Mouse (Mus musculus) megakaryocyte, embryonic 14.5 days (primary cell): Measurements from ENCODE around the gene Gpcpd1. TPM values are rescaled to one million over a fixed set of nuclear protein-coding genes. Genes with fewer than 3 reads are reported as not detected.

Source experiments
- H3K27me3 ChIP-seq: replicated peaks from 2 replicates; pipeline ENCODE3; 2012; ENCODE audit warnings: inconsistent platforms
- H3K36me3 ChIP-seq: replicated peaks from 2 replicates; pipeline ENCODE3; 2012; ENCODE audit warnings: low read length, inconsistent platforms, mixed read lengths
- H3K4me1 ChIP-seq: 2 replicates; pipeline ENCODE4 v1.6.1; 2012; ENCODE audit warnings: inconsistent platforms
- H3K4me3 ChIP-seq: replicated peaks from 2 replicates; pipeline ENCODE3; 2012; ENCODE audit warnings: moderate library complexity, mild to moderate bottlenecking, inconsistent platforms
- H3K9me3 ChIP-seq: 2 replicates; pipeline ENCODE4 v1.6.1; 2012; ENCODE audit warnings: inconsistent platforms
- FLI1 ChIP-seq: IDR thresholded peaks from 2 replicates; pipeline ENCODE4 v1.6.1; 2012; ENCODE audit warnings: low read length, inconsistent platforms, mixed read lengths
- GATA1 ChIP-seq: IDR thresholded peaks from 3 replicates; pipeline ENCODE4 v1.6.1; 2012; ENCODE audit warnings: mixed read lengths, low read length, inconsistent platforms, borderline replicate concordance
- polyA plus RNA-seq: library from polyadenylated mRNA; stranded (reverse); fragments of >175 nt; gene quantifications from 2 replicates; pipeline ENCODE4 v1.2.3, GENCODE M21; 2012; ENCODE audit warnings: low replicate concordance; ENCODE audit not compliant: insufficient read depth

The Gpcpd1 gene
- polyA plus RNA-seq, 1 experiment: 5.3 TPM

DNA sequence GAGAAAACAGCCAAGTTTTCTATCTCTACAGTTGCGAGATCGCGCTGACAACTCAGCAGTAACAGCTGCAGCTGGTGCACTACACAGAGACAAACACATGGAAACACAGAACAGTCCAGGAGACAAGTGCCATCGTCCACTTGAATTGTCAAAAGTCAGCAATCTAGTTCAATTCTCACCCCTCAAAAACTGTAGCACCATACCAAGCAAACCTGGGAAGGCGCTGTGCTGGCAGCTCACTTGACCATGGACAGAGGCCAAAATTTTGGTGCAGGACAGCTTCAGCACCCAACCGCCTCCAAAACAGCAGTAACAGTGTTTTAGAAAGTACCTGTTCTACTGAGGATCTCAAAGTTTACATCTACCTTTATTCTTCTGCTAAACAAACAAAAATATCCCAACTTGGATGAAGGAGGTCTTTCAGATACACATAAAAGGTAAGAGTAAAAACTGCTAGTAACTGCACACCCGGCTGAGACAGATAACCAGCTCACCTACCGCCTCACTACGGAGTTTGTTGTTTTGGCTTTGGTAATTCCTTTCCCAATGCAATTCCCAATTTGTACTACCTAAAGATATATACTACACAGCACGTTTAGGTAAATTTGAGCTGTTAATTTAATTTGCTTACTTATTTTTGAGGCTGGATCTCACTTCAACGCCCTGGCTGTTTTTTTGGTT, 11.6 kb downstream of the Gpcpd1 start:
- no peaks in the 10 kb centered on the region for H3K27me3 ChIP-seq

DNA sequence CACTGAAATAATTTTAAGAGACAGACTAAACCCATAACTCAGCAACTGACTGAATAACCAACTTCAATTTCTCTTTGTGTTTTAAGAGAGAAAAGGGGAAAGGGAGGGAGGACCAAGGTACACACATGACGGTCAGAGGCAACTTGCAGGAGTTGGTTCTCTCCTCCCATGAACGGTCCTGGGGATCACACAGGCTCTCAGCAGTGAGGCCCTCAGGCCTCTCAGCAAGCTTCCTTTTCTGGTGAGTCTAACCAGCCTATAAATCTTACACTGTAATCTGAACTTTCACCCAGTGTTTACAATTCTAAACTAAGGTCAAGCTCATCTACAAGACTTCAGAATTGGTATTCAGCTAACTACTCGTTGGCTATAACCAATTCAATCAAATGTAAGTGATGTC, 12.3 kb downstream of the Gpcpd1 start:
- no peaks in the 10 kb centered on the region for H3K9me3 ChIP-seq
- H3K4me1 ChIP-seq: peaks cover 58% of the 10 kb centered on the region
- H3K36me3 ChIP-seq: peaks cover 42% of the 10 kb centered on the region
- H3K27me3 ChIP-seq: no peaks in the 10 kb centered on the region
- H3K4me3 ChIP-seq: peak overlapping the region; percentile 96
- TF ChIP-seq FLI1: no peak
- no peak for TF ChIP-seq GATA1

More for the DNA sequence above, 11.6 kb downstream of the Gpcpd1 start:
- Histone ChIP-seq H3K36me3 (peaks cover 36% of the 10 kb centered on the region), H3K9me3 (0 out of 2 replicates have a peak, but pooled peaks cover 3% of the 10 kb centered on the region), H3K4me3 (peak overlapping the region; percentile 96), H3K4me1 (peaks cover 62% of the 10 kb centered on the region)
- TF ChIP-seq FLI1: no peak
- TF ChIP-seq GATA1: no peak

DNA sequence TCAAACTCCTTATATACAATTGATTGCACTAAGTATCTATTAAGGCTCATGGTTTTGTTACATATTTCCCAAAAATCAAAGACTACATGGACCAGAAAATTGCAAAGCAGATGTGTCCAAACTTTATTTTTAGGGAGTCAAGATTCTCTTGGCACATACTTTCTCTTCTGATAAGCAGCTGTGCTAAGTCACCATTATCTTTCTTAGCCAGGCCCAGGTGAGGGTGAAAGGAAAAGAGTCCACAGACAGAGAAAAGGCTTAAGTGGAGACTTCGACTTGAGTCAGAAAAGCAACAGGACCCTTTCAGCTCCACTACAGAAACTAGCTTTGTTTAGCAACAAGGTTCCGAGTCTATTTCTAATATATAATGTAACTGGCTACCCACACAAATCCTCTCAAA, 14.2 kb downstream of the Gpcpd1 start:
- H3K9me3 ChIP-seq: no peaks in the 10 kb centered on the region
- TF ChIP-seq GATA1 (no peak), FLI1 (no peak)
- H3K4me3 ChIP-seq: peak overlapping the region; percentile 70
- peaks cover 50% of the 10 kb centered on the region for H3K4me1 ChIP-seq
- no peaks in the 10 kb centered on the region for H3K27me3 ChIP-seq
- H3K36me3 ChIP-seq: peaks cover 61% of the 10 kb centered on the region

DNA sequence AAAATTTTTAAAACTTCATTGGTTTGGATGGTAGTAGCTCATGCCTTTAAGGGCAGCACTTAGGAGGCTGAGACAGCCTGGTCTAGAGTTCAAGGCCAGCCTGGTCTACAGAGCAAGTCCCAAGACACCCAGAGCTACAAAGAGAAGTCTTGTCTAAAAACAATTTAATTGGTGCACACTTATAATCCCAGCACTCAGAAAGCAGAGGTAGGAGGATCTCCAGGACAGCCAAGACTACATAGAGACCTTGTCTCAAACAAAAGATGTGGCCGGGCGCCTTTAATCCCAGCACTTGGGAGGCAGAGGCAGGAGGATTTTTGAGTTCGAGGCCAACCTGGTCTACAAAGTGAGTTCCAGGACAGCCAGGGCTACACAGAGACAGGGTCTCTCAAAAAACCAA, 14.9 kb downstream of the Gpcpd1 start:
- TF ChIP-seq GATA1 (no peak), FLI1 (no peak)
- Histone ChIP-seq H3K4me3 (peak overlapping the region; percentile 84), H3K9me3 (no peaks in the 10 kb centered on the region), H3K4me1 (peaks cover 47% of the 10 kb centered on the region), H3K27me3 (no peaks in the 10 kb centered on the region), H3K36me3 (peaks cover 67% of the 10 kb centered on the region)

DNA sequence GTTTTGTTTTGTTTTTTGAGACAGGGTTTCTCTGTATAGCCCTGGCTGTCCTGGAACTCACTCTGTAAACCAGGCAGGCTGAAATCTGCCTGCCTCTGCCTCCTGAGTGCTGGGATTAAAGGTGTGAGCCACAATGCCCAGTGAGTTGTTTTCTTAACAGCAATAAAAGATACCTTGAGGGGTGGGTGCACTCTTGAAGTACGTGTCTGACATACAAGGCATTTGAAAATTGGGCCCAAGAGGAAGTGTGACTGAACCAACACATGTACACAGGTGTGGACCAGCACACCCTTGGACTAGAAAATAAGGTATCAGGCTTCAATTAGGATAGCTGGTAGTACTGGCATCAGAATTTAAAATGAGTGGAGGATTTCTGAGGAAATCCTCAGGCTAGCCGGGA, 16.2 kb downstream of the Gpcpd1 start:
- no peaks in the 10 kb centered on the region for H3K9me3 ChIP-seq
- H3K4me1 ChIP-seq: peaks cover 51% of the 10 kb centered on the region
- H3K36me3 ChIP-seq: peaks cover 80% of the 10 kb centered on the region

DNA sequence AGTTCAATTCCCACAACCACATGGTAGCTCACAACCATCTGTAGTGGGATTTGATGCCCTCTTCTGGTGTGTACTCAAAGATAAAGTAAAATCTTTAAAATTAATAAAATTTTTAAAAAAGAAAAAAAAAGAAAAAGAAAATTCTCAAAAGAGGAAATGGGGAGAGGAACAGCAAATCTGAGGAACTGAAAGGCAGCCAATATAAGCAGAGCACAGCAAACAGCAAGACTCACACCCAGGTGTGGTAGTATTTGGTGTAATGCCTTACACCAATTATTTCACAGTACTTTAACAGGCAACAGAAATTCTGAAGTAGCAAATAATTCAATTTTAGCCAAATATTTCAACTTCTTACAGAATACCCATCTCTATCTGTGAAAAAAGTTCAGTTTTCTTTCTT, 16.7 kb downstream of the Gpcpd1 start:
- TF ChIP-seq FLI1 (no peak), GATA1 (no peak)
- Histone ChIP-seq H3K9me3 (no peaks in the 10 kb centered on the region), H3K4me3 (no peak overlapping the region), H3K27me3 (no peaks in the 10 kb centered on the region), H3K36me3 (peaks cover 81% of the 10 kb centered on the region), H3K4me1 (peaks cover 47% of the 10 kb centered on the region)

More for the DNA sequence above, 16.2 kb downstream of the Gpcpd1 start:
- H3K27me3 ChIP-seq: no peaks in the 10 kb centered on the region
- TF ChIP-seq GATA1 (no peak), FLI1 (no peak)
- H3K4me3 ChIP-seq: peak overlapping the region; percentile 64

DNA sequence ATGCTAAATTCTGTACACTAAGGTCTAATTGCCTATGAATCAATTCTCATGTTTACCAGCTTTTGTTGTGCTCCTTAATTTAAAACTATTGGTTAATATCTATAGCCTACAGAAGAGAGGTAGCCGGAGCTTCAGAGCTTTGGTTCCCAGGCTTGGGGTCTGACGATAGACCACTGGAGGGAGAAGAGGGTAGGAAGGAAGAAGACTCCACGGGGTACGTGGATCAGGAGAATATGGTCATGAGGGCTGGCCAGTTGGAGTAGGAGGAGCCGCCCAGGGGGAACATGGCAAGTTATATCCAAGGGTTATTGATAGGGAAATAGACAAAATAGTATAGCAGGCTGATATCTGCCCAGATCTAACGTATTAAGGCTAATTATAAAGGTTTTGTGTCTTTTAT, 17.8 kb downstream of the Gpcpd1 start:
- no peak for TF ChIP-seq GATA1
- H3K4me1 ChIP-seq: peaks cover 42% of the 10 kb centered on the region
- no peak overlapping the region for H3K4me3 ChIP-seq
- H3K9me3 ChIP-seq: no peaks in the 10 kb centered on the region
- H3K36me3 ChIP-seq: peaks cover 83% of the 10 kb centered on the region
- H3K27me3 ChIP-seq: no peaks in the 10 kb centered on the region

DNA sequence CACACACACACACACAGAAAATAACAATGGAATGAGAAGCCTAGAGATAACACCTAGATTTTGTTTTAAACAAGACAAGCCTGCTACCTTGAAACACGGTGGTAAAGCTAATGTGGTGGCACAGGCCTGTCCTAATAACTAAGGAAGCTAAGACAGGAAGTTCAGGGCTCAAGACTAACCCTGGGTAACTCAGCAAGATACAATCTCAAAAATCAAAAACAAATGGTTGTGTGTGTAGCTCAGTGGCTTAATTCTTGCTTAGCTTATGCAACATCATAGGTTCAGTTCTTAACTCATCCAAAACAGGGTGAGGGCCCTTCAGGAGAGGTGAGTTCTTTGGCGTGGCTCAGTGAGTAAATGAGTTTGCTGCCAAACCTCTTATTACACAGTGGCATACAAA, 20.1 kb downstream of the Gpcpd1 start:
- H3K36me3 ChIP-seq: peaks cover 97% of the 10 kb centered on the region
- peaks cover 27% of the 10 kb centered on the region for H3K4me1 ChIP-seq
- TF ChIP-seq GATA1: no peak
- TF ChIP-seq FLI1: no peak
- H3K4me3 ChIP-seq: no peak overlapping the region
- H3K9me3 ChIP-seq: no peaks in the 10 kb centered on the region
- H3K27me3 ChIP-seq: no peaks in the 10 kb centered on the region

DNA sequence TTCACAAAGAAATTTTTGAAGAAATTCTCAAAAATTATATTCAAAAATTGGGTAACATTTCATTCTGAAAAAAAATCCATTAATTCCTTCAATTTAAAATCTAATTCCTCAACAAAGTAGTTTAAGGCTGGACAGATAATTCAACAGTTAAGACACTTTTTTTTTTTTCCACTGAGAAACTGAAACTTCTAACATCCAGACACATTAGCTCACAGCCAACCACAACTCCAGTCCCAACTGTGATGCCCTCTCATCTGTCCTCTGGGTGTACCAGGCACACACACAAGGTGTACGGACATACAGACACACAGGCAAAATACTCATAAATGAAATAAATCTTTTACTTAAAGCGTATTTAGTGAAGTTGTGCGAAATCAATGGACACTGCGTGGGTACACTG, 25.7 kb downstream of the Gpcpd1 start:
- H3K36me3 ChIP-seq: peaks cover 85% of the 10 kb centered on the region
- H3K27me3 ChIP-seq: no peaks in the 10 kb centered on the region
- H3K4me3 ChIP-seq: no peak overlapping the region
- peaks cover 12% of the 10 kb centered on the region for H3K4me1 ChIP-seq
- no peaks in the 10 kb centered on the region for H3K9me3 ChIP-seq
- TF ChIP-seq GATA1: no peak

DNA sequence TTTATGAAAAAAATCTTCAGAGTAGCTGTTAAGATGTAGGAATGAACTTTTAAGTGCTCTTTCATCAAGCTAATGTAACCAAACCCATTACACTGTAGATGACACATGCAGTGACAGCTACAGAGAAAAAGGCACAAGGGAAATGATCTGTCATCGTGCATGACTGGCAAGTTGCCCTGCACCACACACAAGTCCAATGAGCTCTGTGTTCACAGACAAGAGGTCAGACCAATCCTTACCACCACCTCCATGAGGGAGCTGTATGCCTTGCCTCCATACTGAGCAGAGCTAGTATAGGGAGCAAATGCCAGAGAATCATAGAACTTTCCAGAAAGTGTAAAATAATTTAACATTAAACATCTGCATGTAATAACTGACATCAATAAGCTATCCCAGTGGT, 59.7 kb downstream of the Gpcpd1 start:
- Histone ChIP-seq H3K27me3 (no peaks in the 10 kb centered on the region), H3K4me3 (peak overlapping the region; percentile 48), H3K4me1 (peaks cover 40% of the 10 kb centered on the region), H3K9me3 (peaks cover 5% of the 10 kb centered on the region; the same call in 1 of the 2 replicates), H3K36me3 (peaks cover 70% of the 10 kb centered on the region)
- TF ChIP-seq GATA1: no peak
